Mouse (Mus musculus): Measurements from ENCODE around the gene 2310033P09Rik. TPM values are rescaled to one million over a fixed set of nuclear protein-coding genes. Genes with fewer than 3 reads are reported as not detected.

2310033P09Rik gene
- total RNA-seq (2021) = 1 to 10 TPM; 8.3 to 8.7 TPM

GRCm38 (mm10) chr11:59208153-59208831, at the start of gene 2310033P09Rik:
Gene 2310033P09Rik, plus strand, starts transcription at chr11:59208321.
- intact Hi-C loops (cut with DNase I) = no loop called here
- peak; percentile 91 for DNase-seq (ENCODE audit: low spot score)

GRCm38 (mm10) chr11:59159099-59159498, 49.0 kb upstream of the 2310033P09Rik start:
- DNase-seq (ENCODE audit: low spot score) = no peak
- intact Hi-C loops (cut with DNase I) = no loop called here

- DNase-seq (ENCODE audit: low spot score) = no peak
- intact Hi-C loops (cut with DNase I) = no loop called here
These were observed 48.6 kb upstream of the 2310033P09Rik start for GRCm38 (mm10) chr11:59159558-59159957.

GRCm38 (mm10) chr11:59161398-59161797, 46.7 kb upstream of the 2310033P09Rik start:
- DNase-seq (ENCODE audit: low spot score) = no peak
- intact Hi-C loops (cut with DNase I) = loop anchor here (2.0 to 5.0 kb wide), 3 partner anchors 23 to 66 kb away; partner anchors contain the start of genes Arf1 and Mrpl55

GRCm38 (mm10) chr11:59162443-59163254, 45.5 kb upstream of the 2310033P09Rik start:
- intact Hi-C loops (cut with DNase I) = loop anchor here (5.0 kb wide), 2 partner anchors 40 to 65 kb away; partner anchors contain the start of genes Arf1 and Mrpl55

GRCm38 (mm10) chr11:59163255-59164236, 44.6 kb upstream of the 2310033P09Rik start, which contains the start of gene Iba57:
Gene Iba57, minus strand, starts transcription at chr11:59163739.
- intact Hi-C loops (cut with DNase I) = loop anchor here (5.0 kb wide), 2 partner anchors 39 to 64 kb away; partner anchors contain the start of genes Arf1 and Mrpl55
- DNase-seq (ENCODE audit: low spot score) = peak; percentile 98

More at GRCm38 (mm10) chr11:59162443-59163254, 45.5 kb upstream of the 2310033P09Rik start:
- DNase-seq (ENCODE audit: low spot score) = no peak

GRCm38 (mm10) chr11:59164384-59164783, 43.7 kb upstream of the 2310033P09Rik start:
- DNase-seq (ENCODE audit: low spot score) = no peak

GRCm38 (mm10) chr11:59165616-59166241, 42.4 kb upstream of the 2310033P09Rik start:
- intact Hi-C loops (cut with DNase I) = no loop called here
- no peak for DNase-seq (ENCODE audit: low spot score)

More at GRCm38 (mm10) chr11:59164384-59164783, 43.7 kb upstream of the 2310033P09Rik start:
- intact Hi-C loops (cut with DNase I) = loop anchor here (5.0 kb wide), 2 partner anchors 38 to 63 kb away; partner anchors contain the start of genes Arf1 and Mrpl55

GRCm38 (mm10) chr11:59169807-59170206, 38.3 kb upstream of the 2310033P09Rik start:
- intact Hi-C loops (cut with DNase I) = no loop called here
- DNase-seq (ENCODE audit: low spot score) = no peak

- intact Hi-C loops (cut with DNase I) = no loop called here
These were observed 37.6 kb upstream of the 2310033P09Rik start for GRCm38 (mm10) chr11:59170549-59170948.

GRCm38 (mm10) chr11:59174189-59174838, 33.8 kb upstream of the 2310033P09Rik start:
- no peak for DNase-seq (ENCODE audit: low spot score)

More at GRCm38 (mm10) chr11:59170549-59170948, 37.6 kb upstream of the 2310033P09Rik start:
- no peak for DNase-seq (ENCODE audit: low spot score)

GRCm38 (mm10) chr11:59176475-59176874, 31.6 kb upstream of the 2310033P09Rik start:
- no peak for DNase-seq (ENCODE audit: low spot score)
- intact Hi-C loops (cut with DNase I) = no loop called here

More at GRCm38 (mm10) chr11:59174189-59174838, 33.8 kb upstream of the 2310033P09Rik start:
- intact Hi-C loops (cut with DNase I) = no loop called here

- intact Hi-C loops (cut with DNase I) = no loop called here
- no peak for DNase-seq (ENCODE audit: low spot score)
These were observed 31.2 kb upstream of the 2310033P09Rik start for GRCm38 (mm10) chr11:59176921-59177320.

- intact Hi-C loops (cut with DNase I) = loop anchor here (5.0 kb wide), 1 partner anchor 81 kb away; no protein-coding TSS in a partner anchor
- peak; percentile 65 for DNase-seq (ENCODE audit: low spot score)
These were observed 25.2 kb upstream of the 2310033P09Rik start, which contains the start of gene Gjc2 for GRCm38 (mm10) chr11:59182864-59183331. Gene Gjc2, minus strand, starts transcription at chr11:59183213.

- intact Hi-C loops (cut with DNase I) = loop anchor here (2.0 to 5.0 kb wide), 2 partner anchors 23 to 82 kb away; no protein-coding TSS in a partner anchor
- DNase-seq (ENCODE audit: low spot score) = peak; percentile 46
These were observed 24.3 kb upstream of the 2310033P09Rik start for GRCm38 (mm10) chr11:59183821-59184220.

GRCm38 (mm10) chr11:59185490-59185889, 22.6 kb upstream of the 2310033P09Rik start:
- intact Hi-C loops (cut with DNase I) = loop anchor here (2.0 kb wide), 1 partner anchor 25 kb away; no protein-coding TSS in a partner anchor

GRCm38 (mm10) chr11:59187706-59188105, 20.4 kb upstream of the 2310033P09Rik start:
- intact Hi-C loops (cut with DNase I) = no loop called here
- DNase-seq (ENCODE audit: low spot score) = no peak

More at GRCm38 (mm10) chr11:59185490-59185889, 22.6 kb upstream of the 2310033P09Rik start:
- no peak for DNase-seq (ENCODE audit: low spot score)
